Mouse (Mus musculus) heart, postnatal 10 days (tissue): ENCODE data around the gene Dtymk. TPM values are rescaled to one million over a fixed set of nuclear protein-coding genes. Genes with fewer than 3 reads are reported as not detected.

Experiments used
- DNase-seq, 2 experiments: peaks; one replicate each; pipeline ENCODE4 v3.0.0; 2021
- intact Hi-C: fragments of 180-260 bp; cut with DNase I; formaldehyde crosslinking; loops from one replicate; pipeline ENCODE4 v1.15.1; 2025
- total RNA-seq, 2 experiments: library from RNA; stranded (reverse); gene quantifications; 2 replicates each; pipeline ENCODE4 v1.2.3; 2021

Gene Dtymk
- total RNA-seq, 2 experiments from 2014 or later: 43.8 to 46.8 TPM

DNA sequence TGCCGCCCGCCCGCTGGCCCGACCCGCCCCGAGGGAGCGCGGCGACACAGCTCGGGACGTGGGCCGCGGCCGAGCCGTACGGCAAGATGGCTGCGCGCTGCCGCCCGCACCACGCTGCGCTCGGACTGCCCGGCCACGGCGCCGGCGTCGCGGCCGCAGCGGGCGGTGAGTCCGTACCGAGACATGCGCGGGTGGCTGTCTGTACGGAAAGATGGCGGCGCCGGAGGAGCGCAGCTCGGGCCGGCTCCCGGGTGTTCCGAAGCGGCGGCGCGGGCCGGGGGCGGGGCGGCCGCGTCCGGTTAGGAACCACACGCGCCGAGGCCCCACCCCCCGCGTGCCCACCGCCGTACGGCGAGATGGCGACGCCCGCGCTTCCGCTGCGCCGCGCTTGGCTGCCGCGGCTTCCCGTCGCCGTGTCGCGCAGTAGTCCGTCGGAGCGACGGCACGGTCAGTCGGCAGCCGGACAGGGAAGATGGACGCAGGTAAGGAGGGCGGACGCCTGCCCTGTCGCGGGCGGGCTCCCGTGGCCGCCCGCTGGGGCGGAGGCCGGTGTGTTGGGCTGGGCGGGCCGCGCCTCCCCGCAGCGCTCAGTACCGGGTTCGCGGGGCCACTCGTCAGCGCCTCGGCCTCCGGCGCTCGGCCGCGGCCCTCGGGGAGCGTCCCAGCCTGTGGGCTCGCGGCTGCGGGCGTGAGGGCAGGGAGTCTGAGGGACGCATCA lies 47.0 kb downstream of the Dtymk start, which contains the start of gene Thap4:
Gene Thap4 (minus strand): TSS at position 292 of the 718 bp plus-strand sequence.
- intact Hi-C loops: loop anchor here (2.0 to 10.0 kb wide), 2 partner anchors 46 to 410 kb away; partner anchors contain the start of genes Dtymk, Pask and Ppp1r7
- DNase-seq: peak; percentile 94 to 95

- intact Hi-C loops: loop anchor here (2.0 to 10.0 kb wide), 2 partner anchors 47 to 409 kb away; partner anchors contain the start of genes Dtymk, Pask and Ppp1r7
- DNase-seq: peak; percentile 48 to 60
Observed at GRCm38 (mm10) chr1:93753911-93754572, 47.7 kb downstream of the Dtymk start.

GRCm38 (mm10) chr1:93751290-93751689 lies 50.4 kb downstream of the Dtymk start, which contains the start of gene Atg4b:
Atg4b (plus strand) TSS chr1:93751500.
- intact Hi-C loops: loop anchor here (10.0 kb wide), 1 partner anchor 406 kb away; the partner anchor contains the start of genes Pask and Ppp1r7
- DNase-seq: no peak

DNA sequence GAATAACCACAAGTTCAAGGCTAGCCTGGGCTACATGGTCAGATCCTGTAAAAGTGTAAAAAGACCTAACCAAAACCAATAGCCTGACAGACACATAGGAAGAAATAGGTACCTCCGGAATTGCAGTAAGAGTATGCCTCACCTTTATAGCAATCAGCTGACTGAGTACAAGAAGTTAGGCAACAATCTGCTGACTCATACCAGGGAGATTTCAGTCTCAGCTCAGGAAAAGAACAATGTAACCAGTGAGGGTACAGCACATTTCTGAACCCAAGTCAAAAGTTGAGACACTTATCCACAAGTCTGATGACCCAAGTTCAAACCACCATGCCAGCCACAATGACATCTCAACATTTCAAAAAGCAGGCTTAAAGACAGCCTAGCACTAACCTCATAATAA lies 53.2 kb downstream of the Dtymk start:
- intact Hi-C loops: no loop called here
- no peak for DNase-seq

GRCm38 (mm10) chr1:93746179-93746578 lies 55.6 kb downstream of the Dtymk start:
- no peak for DNase-seq
- intact Hi-C loops: no loop called here

GRCm38 (mm10) chr1:93742910-93743309 lies 58.8 kb downstream of the Dtymk start:
- DNase-seq: no peak
- intact Hi-C loops: no loop called here

Other genes with a start within 250 kb of the Dtymk start
- 100 to 1,000 TPM; 135 to 138 TPM for gene Stk25, start 143.3 kb downstream of the Dtymk start, total RNA-seq
- 10 to 100 TPM; 10.2 to 10.4 TPM for gene Bok, start 116.3 kb downstream of the Dtymk start, total RNA-seq
- gene Atg4b, start 50.4 kb downstream of the Dtymk start, total RNA-seq: 10 to 100 TPM; 46.6 to 55.0 TPM
- 10 to 100 TPM; 65.3 to 74.0 TPM for gene Thap4, start 47.1 kb downstream of the Dtymk start, total RNA-seq
- gene Ing5, start 2.0 kb upstream of the Dtymk start, total RNA-seq: 10 to 100 TPM in 1 of 2 experiments, 1 to 10 TPM in 1; 9.8 to 10.4 TPM
- gene D2hgdh, start 23.0 kb upstream of the Dtymk start, total RNA-seq: 10 to 100 TPM; 27.6 to 31.3 TPM
- under 1 TPM; 0.62 to 0.87 TPM for gene Gal3st2, start 59.4 kb upstream of the Dtymk start, total RNA-seq
- under 1 TPM; 0.48 to 0.87 TPM for gene Gal3st2b, start 116.4 kb upstream of the Dtymk start, total RNA-seq
- under 1 TPM; 0.55 to 0.77 TPM for gene Gal3st2c, start 188.6 kb upstream of the Dtymk start, total RNA-seq
- gene Neu4, start 218.5 kb upstream of the Dtymk start, total RNA-seq: not detected